Mouse (Mus musculus): Measurements from ENCODE around the gene Hint1.

Hint1 gene

GRCm38 (mm10) chr11:54862621-54863520 is 3.3 kb upstream of the Hint1 start:
- DNase-seq = peak; percentile 44

GRCm38 (mm10) chr11:54865330-54866085 is 675 bp upstream of the Hint1 start:
- no peak for DNase-seq

GRCm38 (mm10) chr11:54867049-54867385 is 834 bp downstream of the Hint1 start:
- peak; percentile 71 for DNase-seq

- DNase-seq = peak; percentile 11
Measured at GRCm38 (mm10) chr11:54867903-54868434, 1.8 kb downstream of the Hint1 start.

- DNase-seq = no peak
Measured at GRCm38 (mm10) chr11:54868445-54868844, 2.3 kb downstream of the Hint1 start.

- no peak for DNase-seq
Measured at GRCm38 (mm10) chr11:54869318-54869717, 3.1 kb downstream of the Hint1 start.

- DNase-seq = no peak
Measured at GRCm38 (mm10) chr11:54871831-54872537, 5.8 kb downstream of the Hint1 start.

GRCm38 (mm10) chr11:54876031-54876430 is 9.8 kb downstream of the Hint1 start:
- no peak for DNase-seq

GRCm38 (mm10) chr11:54878893-54879292 is 12.7 kb downstream of the Hint1 start:
- DNase-seq = no peak

- DNase-seq = peak; percentile 67
Measured at GRCm38 (mm10) chr11:54879434-54879833, 13.3 kb downstream of the Hint1 start.

- DNase-seq = no peak
Measured at GRCm38 (mm10) chr11:54879922-54880321, 13.7 kb downstream of the Hint1 start.

GRCm38 (mm10) chr11:54881051-54881474 is 14.9 kb downstream of the Hint1 start:
- peak; percentile 86 for DNase-seq

GRCm38 (mm10) chr11:54882671-54883070 is 16.5 kb downstream of the Hint1 start:
- DNase-seq = peak; percentile 58

GRCm38 (mm10) chr11:54884197-54884828 is 18.1 kb downstream of the Hint1 start:
- no peak for DNase-seq

GRCm38 (mm10) chr11:54884937-54885336 is 18.8 kb downstream of the Hint1 start:
- DNase-seq = peak; percentile 92

- DNase-seq = no peak
Measured at GRCm38 (mm10) chr11:54885406-54885805, 19.2 kb downstream of the Hint1 start.

GRCm38 (mm10) chr11:54887927-54888326 is 21.7 kb downstream of the Hint1 start:
- DNase-seq = no peak

GRCm38 (mm10) chr11:54891341-54891740 is 25.2 kb downstream of the Hint1 start:
- no peak for DNase-seq

- no peak for DNase-seq
Measured at GRCm38 (mm10) chr11:54892091-54892490, 25.9 kb downstream of the Hint1 start.

GRCm38 (mm10) chr11:54894589-54894988 is 28.4 kb downstream of the Hint1 start:
- peak; percentile 80 for DNase-seq

GRCm38 (mm10) chr11:54896646-54897045 is 30.5 kb downstream of the Hint1 start:
- DNase-seq = peak; percentile 69

- DNase-seq = peak; percentile 92
Measured at GRCm38 (mm10) chr11:54897470-54897869, 31.3 kb downstream of the Hint1 start.

Measured in kidney, adult 11 months (tissue).